Mouse (Mus musculus) brown adipose tissue, adult 24 weeks (tissue): Measurements from ENCODE around the gene Plcb2. TPM values are rescaled to one million over a fixed set of nuclear protein-coding genes. Genes with fewer than 3 reads are reported as not detected.

Experiments
- H3K27ac ChIP-seq: fragments of 200-500 bp; replicated peaks from 2 replicates; pipeline ENCODE4 v1.5.1; 2012; ENCODE audit warnings: low read depth, mild to moderate bottlenecking, low read length
- H3K4me1 ChIP-seq: fragments of 200-500 bp; 2 replicates; pipeline ENCODE4 v1.6.1; 2012; ENCODE audit warnings: low read length, mixed read lengths; ENCODE audit not compliant: control insufficient read depth, insufficient read depth, insufficient read length
- H3K4me3 ChIP-seq: fragments of 200-500 bp; 2 replicates; pipeline ENCODE4 v1.5.1; 2012; ENCODE audit warnings: low read depth, mild to moderate bottlenecking, low read length, moderate library complexity; ENCODE audit not compliant: insufficient read depth
- polyA plus RNA-seq: library from polyadenylated mRNA; stranded (reverse); fragments of >200 nt; gene quantifications from 2 replicates; pipeline ENCODE4 v1.2.4, GENCODE M21; 2012; ENCODE audit not compliant: missing spikeins, insufficient read depth, insufficient read length

The Plcb2 gene
- polyA plus RNA-seq, 1 experiment = 0.71 TPM

GRCm38 (mm10) chr2:118695677-118696232, 32.5 kb downstream of the Plcb2 start:
- H3K4me3 ChIP-seq = no peak overlapping the region
- no peak overlapping the region for H3K27ac ChIP-seq
- H3K4me1 ChIP-seq = peaks cover 2% of the 10 kb centered on the region; the same call in 1 of the 2 replicates

- Histone ChIP-seq H3K4me1 (peaks cover 2% of the 10 kb centered on the region; the same call in 1 of the 2 replicates), H3K27ac (no peak overlapping the region), H3K4me3 (no peak overlapping the region)
Measured at GRCm38 (mm10) chr2:118693370-118693966, 34.8 kb downstream of the Plcb2 start.

- no peak overlapping the region for H3K4me3 ChIP-seq
- no peak overlapping the region for H3K27ac ChIP-seq
Measured at GRCm38 (mm10) chr2:118689875-118690274, 38.4 kb downstream of the Plcb2 start.

GRCm38 (mm10) chr2:118687791-118688190, 40.4 kb downstream of the Plcb2 start:
- no peak overlapping the region for H3K4me3 ChIP-seq
- H3K27ac ChIP-seq = no peak overlapping the region
- no peaks in the 10 kb centered on the region for H3K4me1 ChIP-seq

More at GRCm38 (mm10) chr2:118689875-118690274, 38.4 kb downstream of the Plcb2 start:
- no peaks in the 10 kb centered on the region for H3K4me1 ChIP-seq

GRCm38 (mm10) chr2:118686693-118687092, 41.5 kb downstream of the Plcb2 start:
- H3K4me1 ChIP-seq = no peaks in the 10 kb centered on the region
- H3K27ac ChIP-seq = no peak overlapping the region
- H3K4me3 ChIP-seq = no peak overlapping the region

- H3K4me1 ChIP-seq = no peaks in the 10 kb centered on the region
- no peak overlapping the region for H3K27ac ChIP-seq
- no peak overlapping the region for H3K4me3 ChIP-seq
Measured at GRCm38 (mm10) chr2:118685088-118685487, 43.1 kb downstream of the Plcb2 start.

GRCm38 (mm10) chr2:118682544-118683260, 45.5 kb downstream of the Plcb2 start:
- no peaks in the 10 kb centered on the region for H3K4me1 ChIP-seq
- no peak overlapping the region for H3K27ac ChIP-seq
- no peak overlapping the region for H3K4me3 ChIP-seq

GRCm38 (mm10) chr2:118680926-118681325, 47.3 kb downstream of the Plcb2 start:
- H3K27ac ChIP-seq = no peak overlapping the region
- H3K4me1 ChIP-seq = no peaks in the 10 kb centered on the region
- H3K4me3 ChIP-seq = no peak overlapping the region

- H3K4me1 ChIP-seq = no peaks in the 10 kb centered on the region
Measured at GRCm38 (mm10) chr2:118679577-118679976, 48.7 kb downstream of the Plcb2 start.

GRCm38 (mm10) chr2:118677817-118678216, 50.4 kb downstream of the Plcb2 start:
- Histone ChIP-seq H3K27ac (no peak overlapping the region), H3K4me3 (peak overlapping the region; percentile 54; the same call in 1 of the 2 replicates), H3K4me1 (no peaks in the 10 kb centered on the region)

More at GRCm38 (mm10) chr2:118679577-118679976, 48.7 kb downstream of the Plcb2 start:
- H3K27ac ChIP-seq = no peak overlapping the region
- H3K4me3 ChIP-seq = no peak overlapping the region

- H3K4me1 ChIP-seq = no peaks in the 10 kb centered on the region
- peak overlapping the region; percentile 54 for H3K4me3 ChIP-seq
- H3K27ac ChIP-seq = no peak overlapping the region
Measured at GRCm38 (mm10) chr2:118676839-118677741, 51.1 kb downstream of the Plcb2 start.

GRCm38 (mm10) chr2:118674500-118674899, 53.7 kb downstream of the Plcb2 start:
- Histone ChIP-seq H3K4me1 (no peaks in the 10 kb centered on the region), H3K27ac (no peak overlapping the region), H3K4me3 (no peak overlapping the region)

GRCm38 (mm10) chr2:118673686-118674465, 54.4 kb downstream of the Plcb2 start:
- Histone ChIP-seq H3K27ac (no peak overlapping the region), H3K4me1 (no peaks in the 10 kb centered on the region), H3K4me3 (no peak overlapping the region)

GRCm38 (mm10) chr2:118671728-118672127, 56.5 kb downstream of the Plcb2 start:
- Histone ChIP-seq H3K4me3 (no peak overlapping the region), H3K4me1 (no peaks in the 10 kb centered on the region), H3K27ac (no peak overlapping the region)
